Mouse (Mus musculus) cerebellum, adult 2 months (tissue): ENCODE data around the gene Card11.

Experiments used
- CTCF ChIP-seq: fragments of 200-500 bp; IDR thresholded peaks from 2 replicates; pipeline ENCODE4 v1.5.1; 2011; ENCODE audit warnings: low read depth, mild to moderate bottlenecking, control low read depth, low read length, moderate library complexity, borderline replicate concordance; ENCODE audit not compliant: insufficient read depth
- POLR2A ChIP-seq: fragments of 200-500 bp; IDR thresholded peaks from 2 replicates; pipeline ENCODE4 v1.6.1; 2011; ENCODE audit warnings: low read length, control low read depth, borderline replicate concordance; ENCODE audit not compliant: insufficient read depth

DNA sequence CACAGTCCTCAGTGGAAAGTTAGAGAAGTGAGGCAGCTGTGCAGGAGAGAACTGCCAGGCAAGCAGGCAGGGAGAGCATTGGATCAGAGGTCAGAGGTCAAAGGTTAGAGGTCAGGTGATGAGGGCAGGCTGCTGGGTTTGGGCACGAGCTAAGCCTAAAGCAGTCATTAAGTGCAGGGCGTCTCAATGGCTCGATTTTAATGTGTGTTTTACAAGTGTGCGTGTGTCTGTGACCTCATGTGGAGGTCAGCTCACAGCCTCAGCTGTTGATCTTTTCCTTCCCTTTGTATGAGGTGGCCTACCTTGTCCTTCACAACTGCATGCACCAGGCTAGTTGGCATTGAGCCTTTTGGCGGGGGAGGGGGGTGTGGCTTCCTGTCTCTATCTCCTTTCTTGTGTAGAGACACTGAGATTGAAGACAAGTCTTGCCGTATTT lies 19.0 kb downstream of the Card11 start:
- no peak for TF ChIP-seq POLR2A
- TF ChIP-seq CTCF: no peak
